Mouse (Mus musculus) midbrain, embryonic 16.5 days (tissue): ENCODE measurements around the gene Pdzrn4. TPM values are rescaled to one million over a fixed set of nuclear protein-coding genes. Genes with fewer than 3 reads are reported as not detected.

Experiments used
- ATAC-seq: fragments of 200-750 bp; cut with Nextera tagmentation; 2 replicates; pipeline ENCODE4 v1.8.0; 2017; ENCODE audit warnings: moderate TSS enrichment
- H3K27ac ChIP-seq: fragments of 300-500 bp; sonication (generic); 2 replicates; pipeline ENCODE4 v1.5.1; 2014; ENCODE audit warnings: mild to moderate bottlenecking, low read length, mixed read lengths
- H3K27me3 ChIP-seq: fragments of 300-500 bp; sonication (generic); 2 replicates; pipeline ENCODE4 v1.6.1; 2014; ENCODE audit warnings: low read depth, low read length, mixed read lengths; ENCODE audit not compliant: control insufficient read depth, insufficient read depth
- H3K36me3 ChIP-seq: fragments of 300-500 bp; sonication (generic); 2 replicates; pipeline ENCODE4 v1.6.1; 2014; ENCODE audit warnings: mild to moderate bottlenecking, low read length, moderate library complexity, mixed read lengths; ENCODE audit not compliant: control insufficient read depth, insufficient read depth
- H3K4me1 ChIP-seq: fragments of 300-500 bp; sonication (generic); 2 replicates; pipeline ENCODE4 v1.6.1; 2014; ENCODE audit warnings: mild to moderate bottlenecking, low read length, mixed read lengths; ENCODE audit not compliant: control insufficient read depth, insufficient read depth
- H3K4me2 ChIP-seq: fragments of 300-500 bp; sonication (generic); 2 replicates; pipeline ENCODE4 v1.6.1; 2014; ENCODE audit warnings: mild to moderate bottlenecking, low read length, mixed read lengths
- H3K4me3 ChIP-seq: fragments of 300-500 bp; sonication (generic); 2 replicates; pipeline ENCODE4 v1.5.1; 2014; ENCODE audit warnings: low read depth, mild to moderate bottlenecking, low read length, moderate library complexity, mixed read lengths
- H3K9ac ChIP-seq: fragments of 300-500 bp; sonication (generic); 2 replicates; pipeline ENCODE4 v1.6.1; 2014; ENCODE audit warnings: low read depth, low read length, mixed read lengths
- H3K9me3 ChIP-seq: fragments of 300-500 bp; sonication (generic); replicated peaks from 2 replicates; pipeline ENCODE4 v1.6.1; 2014; ENCODE audit warnings: mild to moderate bottlenecking, low read length, mixed read lengths; ENCODE audit not compliant: control insufficient read depth, poor library complexity, severe bottlenecking
- WGBS: fragments of 180-500 bp; shearing (Covaris S2); extraction: QIAGEN DNeasy Blood & Tissue Kit; methylation state at CpG from one replicate; pipeline ENCODE4 v1.1.7; 2014; 5-methylcytosine and 5-hydroxymethylcytosine counted together
- polyA plus RNA-seq: library from polyadenylated mRNA; unstranded; fragments of >200 nt; fragmentation: Nextera tagmentation; extraction: Ambion mirVana; gene quantifications from 2 replicates; pipeline ENCODE4 v1.2.1, GENCODE M21; 2015

The Pdzrn4 gene
- polyA plus RNA-seq, 1 experiment from 2014 or later = 37.1 TPM

GRCm38 (mm10) chr15:92757085-92757903 is 360.6 kb downstream of the Pdzrn4 start:
- no peak overlapping the region for H3K4me3 ChIP-seq
- H3K9ac ChIP-seq = no peak overlapping the region
- peaks cover 11% of the 10 kb centered on the region for H3K4me1 ChIP-seq
- H3K27me3 ChIP-seq = no peaks in the 10 kb centered on the region
- H3K27ac ChIP-seq = peak overlapping the region; percentile 52
- H3K9me3 ChIP-seq = no peaks in the 10 kb centered on the region
- WGBS = 17% methylated on average over 17 of the region's 17 CpGs
- peak overlapping the region; percentile 1 for H3K4me2 ChIP-seq
- H3K36me3 ChIP-seq = no peaks in the 10 kb centered on the region
- peak; percentile 71 for ATAC-seq

GRCm38 (mm10) chr15:92759001-92759400 is 362.3 kb downstream of the Pdzrn4 start:
- Histone ChIP-seq H3K27me3 (no peaks in the 10 kb centered on the region), H3K9me3 (no peaks in the 10 kb centered on the region), H3K4me3 (no peak overlapping the region), H3K9ac (no peak overlapping the region), H3K4me2 (no peak overlapping the region), H3K4me1 (peaks cover 11% of the 10 kb centered on the region), H3K36me3 (no peaks in the 10 kb centered on the region), H3K27ac (0 out of 2 replicates have a peak overlapping the region, but pooled peaks have one; percentile 40)
- whole genome bisulfite sequencing = 65% methylated on average over 8 of the region's 8 CpGs
- no peak for ATAC-seq

GRCm38 (mm10) chr15:92763303-92763702 is 366.6 kb downstream of the Pdzrn4 start:
- 80% methylated on average over 5 of the region's 5 CpGs for WGBS
- Histone ChIP-seq H3K4me3 (no peak overlapping the region), H3K4me1 (0 out of 2 replicates have a peak, but pooled peaks cover 4% of the 10 kb centered on the region), H3K9me3 (no peaks in the 10 kb centered on the region), H3K27ac (no peak overlapping the region), H3K9ac (no peak overlapping the region), H3K27me3 (no peaks in the 10 kb centered on the region), H3K4me2 (no peak overlapping the region), H3K36me3 (no peaks in the 10 kb centered on the region)
- no peak for ATAC-seq

GRCm38 (mm10) chr15:92769535-92769934 is 372.9 kb downstream of the Pdzrn4 start:
- H3K4me3 ChIP-seq = no peak overlapping the region

GRCm38 (mm10) chr15:92788036-92788435 is 391.4 kb downstream of the Pdzrn4 start:
- peaks cover 6% of the 10 kb centered on the region for H3K4me1 ChIP-seq
- H3K9me3 ChIP-seq = no peaks in the 10 kb centered on the region
- H3K9ac ChIP-seq = no peak overlapping the region
- H3K4me2 ChIP-seq = peak overlapping the region; percentile 10; the same call in 1 of the 2 replicates
- peak; percentile 42 for ATAC-seq
- H3K27ac ChIP-seq = peak overlapping the region; percentile 12; the same call in 1 of the 2 replicates
- H3K27me3 ChIP-seq = no peaks in the 10 kb centered on the region
- no peaks in the 10 kb centered on the region for H3K36me3 ChIP-seq
- 66% methylated on average over 14 of the region's 14 CpGs for WGBS
- H3K4me3 ChIP-seq = no peak overlapping the region

More at GRCm38 (mm10) chr15:92769535-92769934, 372.9 kb downstream of the Pdzrn4 start:
- 84% methylated on average over 15 of the region's 15 CpGs for WGBS
- H3K36me3 ChIP-seq = peaks cover 4% of the 10 kb centered on the region; the same call in 1 of the 2 replicates
- H3K9me3 ChIP-seq = no peaks in the 10 kb centered on the region
- no peaks in the 10 kb centered on the region for H3K4me1 ChIP-seq
- no peak overlapping the region for H3K4me2 ChIP-seq
- H3K27me3 ChIP-seq = no peaks in the 10 kb centered on the region
- H3K27ac ChIP-seq = no peak overlapping the region
- no peak for ATAC-seq
- no peak overlapping the region for H3K9ac ChIP-seq

- Histone ChIP-seq H3K27ac (no peak overlapping the region), H3K9me3 (no peaks in the 10 kb centered on the region), H3K9ac (no peak overlapping the region), H3K4me3 (no peak overlapping the region), H3K36me3 (no peaks in the 10 kb centered on the region), H3K4me1 (no peaks in the 10 kb centered on the region), H3K4me2 (no peak overlapping the region), H3K27me3 (no peaks in the 10 kb centered on the region)
- ATAC-seq = no peak
- WGBS = 93% methylated on average over 3 of the region's 3 CpGs
These were observed 397.6 kb downstream of the Pdzrn4 start for GRCm38 (mm10) chr15:92794275-92794674.

- Histone ChIP-seq H3K4me2 (no peak overlapping the region), H3K9me3 (no peaks in the 10 kb centered on the region), H3K9ac (no peak overlapping the region), H3K27me3 (no peaks in the 10 kb centered on the region), H3K27ac (no peak overlapping the region), H3K36me3 (no peaks in the 10 kb centered on the region), H3K4me3 (no peak overlapping the region), H3K4me1 (peaks cover 11% of the 10 kb centered on the region)
- WGBS = 13% methylated on average over 3 of the region's 3 CpGs
- no peak; the same call in 1 of the 2 replicates for ATAC-seq
These were observed 409.3 kb downstream of the Pdzrn4 start for GRCm38 (mm10) chr15:92805934-92806333.

- no peak overlapping the region for H3K4me2 ChIP-seq
- 31% methylated on average over 1 of the region's 1 CpGs for WGBS
- peaks cover 11% of the 10 kb centered on the region for H3K4me1 ChIP-seq
- H3K9ac ChIP-seq = no peak overlapping the region
- no peaks in the 10 kb centered on the region for H3K9me3 ChIP-seq
- no peak for ATAC-seq
- no peak overlapping the region for H3K27ac ChIP-seq
- no peaks in the 10 kb centered on the region for H3K27me3 ChIP-seq
- H3K4me3 ChIP-seq = no peak overlapping the region
- no peaks in the 10 kb centered on the region for H3K36me3 ChIP-seq
These were observed 409.7 kb downstream of the Pdzrn4 start for GRCm38 (mm10) chr15:92806352-92806751.
